Mouse (Mus musculus) neural tube, embryonic 12.5 days (tissue): ENCODE data around the gene Ufsp1. TPM values are rescaled to one million over a fixed set of nuclear protein-coding genes. Genes with fewer than 3 reads are reported as not detected.
"Not testable (repeated sequence)": the region's sequence is repeated elsewhere in the genome, so short reads cannot be mapped to it uniquely, and the experiment has no call there.

ENCODE experiments used
- ATAC-seq: fragments of 200-750 bp; cut with Nextera tagmentation; 2 replicates; pipeline ENCODE4 v1.8.0; 2017; ENCODE audit warnings: low read depth, mild to moderate bottlenecking, moderate TSS enrichment, moderate library complexity; ENCODE audit not compliant: low FRiP score
- H3K27ac ChIP-seq: fragments of 300-500 bp; sonication (generic); 2 replicates; pipeline ENCODE4 v1.5.1; 2016
- H3K27me3 ChIP-seq: fragments of 300-500 bp; sonication (generic); replicated peaks from 2 replicates; pipeline ENCODE4 v1.6.1; 2016; ENCODE audit warnings: mild to moderate bottlenecking
- H3K36me3 ChIP-seq: fragments of 300-500 bp; sonication (generic); 2 replicates; pipeline ENCODE4 v1.6.1; 2016; ENCODE audit warnings: mild to moderate bottlenecking
- H3K4me1 ChIP-seq: fragments of 300-500 bp; sonication (generic); 2 replicates; pipeline ENCODE4 v1.6.1; 2016
- H3K4me2 ChIP-seq: fragments of 300-500 bp; sonication (generic); replicated peaks from 2 replicates; pipeline ENCODE4 v1.6.1; 2016; ENCODE audit warnings: mild to moderate bottlenecking
- H3K4me3 ChIP-seq: fragments of 300-500 bp; sonication (generic); 2 replicates; pipeline ENCODE4 v1.5.1; 2016
- H3K9ac ChIP-seq: fragments of 300-500 bp; sonication (generic); 2 replicates; pipeline ENCODE4 v1.6.1; 2016; ENCODE audit warnings: mild to moderate bottlenecking
- H3K9me3 ChIP-seq: fragments of 300-500 bp; sonication (generic); 2 replicates; pipeline ENCODE4 v1.6.1; 2016; ENCODE audit warnings: mild to moderate bottlenecking
- WGBS: fragments of 180-500 bp; shearing (Covaris S2); methylation state at CpG from one replicate; pipeline ENCODE4 v1.1.7; 2016; 5-methylcytosine and 5-hydroxymethylcytosine counted together
- polyA plus RNA-seq: library from polyadenylated mRNA; unstranded; fragments of >200 nt; fragmentation: Nextera tagmentation; extraction: Ambion mirVana; gene quantifications from 2 replicates; pipeline ENCODE4 v1.2.1, GENCODE M21; 2016

Gene Ufsp1
- 11.4 and 11.6 TPM in 2 replicates for polyA plus RNA-seq

GRCm38 (mm10) chr5:137293839-137294743, at the start of gene Ufsp1:
TSS of gene Ufsp1 (plus strand) at chr5:137294629.
- under 1% methylated on average over 52 of the region's 52 CpGs for WGBS
- no peaks in the 10 kb centered on the region for H3K9me3 ChIP-seq
- H3K27me3 ChIP-seq: peaks cover 30% of the 10 kb centered on the region
- peak within 1 kb of the TSS; percentile 79 for H3K9ac ChIP-seq
- peak within 1 kb of the TSS; percentile 51 for H3K4me3 ChIP-seq
- peak; percentile 93 for ATAC-seq
- peaks cover 42% of the 10 kb centered on the region for H3K36me3 ChIP-seq
- peaks cover 26% of the 10 kb centered on the region for H3K4me1 ChIP-seq
- H3K4me2 ChIP-seq: peak within 1 kb of the TSS; percentile 96
- peak within 1 kb of the TSS; percentile 82 for H3K27ac ChIP-seq

GRCm38 (mm10) chr5:137263897-137264720, 30.3 kb upstream of the Ufsp1 start:
- no peaks in the 10 kb centered on the region for H3K36me3 ChIP-seq
- no peaks in the 10 kb centered on the region for H3K27me3 ChIP-seq
- H3K4me1 ChIP-seq: peaks cover 5% of the 10 kb centered on the region; the same call in 1 of the 2 replicates
- H3K4me3 ChIP-seq: no peak overlapping the region
- H3K4me2 ChIP-seq: no peak overlapping the region
- no peak overlapping the region for H3K9ac ChIP-seq
- 77% methylated on average over 14 of the region's 14 CpGs for WGBS
- ATAC-seq: no peak
- no peak overlapping the region for H3K27ac ChIP-seq
- no peaks in the 10 kb centered on the region for H3K9me3 ChIP-seq

- peaks cover 5% of the 10 kb centered on the region; the same call in 1 of the 2 replicates for H3K4me1 ChIP-seq
- 93% methylated on average over 11 of the region's 11 CpGs for WGBS
- no peaks in the 10 kb centered on the region for H3K36me3 ChIP-seq
- no peak overlapping the region for H3K4me3 ChIP-seq
- no peak overlapping the region for H3K27ac ChIP-seq
- H3K27me3 ChIP-seq: no peaks in the 10 kb centered on the region
- no peak overlapping the region for H3K9ac ChIP-seq
- H3K9me3 ChIP-seq: no peaks in the 10 kb centered on the region
- no peak overlapping the region for H3K4me2 ChIP-seq
- ATAC-seq: no peak
Measured at GRCm38 (mm10) chr5:137264787-137265186, 29.6 kb upstream of the Ufsp1 start.

GRCm38 (mm10) chr5:137268131-137268910, 26.1 kb upstream of the Ufsp1 start:
- 45% methylated on average over 17 of the region's 18 CpGs for WGBS
- no peak overlapping the region for H3K9ac ChIP-seq
- no peak overlapping the region for H3K27ac ChIP-seq
- ATAC-seq: no peak
- H3K4me2 ChIP-seq: peak overlapping the region; percentile 14; the same call in 1 of the 2 replicates
- H3K27me3 ChIP-seq: no peaks in the 10 kb centered on the region
- H3K4me1 ChIP-seq: peaks cover 5% of the 10 kb centered on the region; the same call in 1 of the 2 replicates
- no peak overlapping the region for H3K4me3 ChIP-seq
- H3K36me3 ChIP-seq: no peaks in the 10 kb centered on the region
- 0 out of 2 replicates have a peak, but pooled peaks cover 4% of the 10 kb centered on the region for H3K9me3 ChIP-seq

- Histone ChIP-seq H3K9me3 (0 out of 2 replicates have a peak, but pooled peaks cover 4% of the 10 kb centered on the region), H3K4me2 (peak overlapping the region; percentile 36), H3K4me1 (peaks cover 3% of the 10 kb centered on the region; the same call in 1 of the 2 replicates), H3K9ac (no peak overlapping the region), H3K36me3 (no peaks in the 10 kb centered on the region), H3K27ac (no peak overlapping the region), H3K27me3 (no peaks in the 10 kb centered on the region), H3K4me3 (no peak overlapping the region)
- 28% methylated on average over 18 of the region's 18 CpGs for WGBS
- ATAC-seq: 0 out of 2 replicates have a peak, but pooled peaks have one; percentile 41
Measured at GRCm38 (mm10) chr5:137277360-137278342, 16.8 kb upstream of the Ufsp1 start.

GRCm38 (mm10) chr5:137284411-137284810, 10.0 kb upstream of the Ufsp1 start:
- H3K4me1 ChIP-seq: peaks cover 24% of the 10 kb centered on the region
- 88% methylated on average over 5 of the region's 6 CpGs for WGBS
- not testable (repeated sequence) for H3K4me3 ChIP-seq, H3K27ac ChIP-seq, H3K36me3 ChIP-seq, H3K9me3 ChIP-seq, H3K4me2 ChIP-seq, ATAC-seq, H3K9ac ChIP-seq
- H3K27me3 ChIP-seq: peaks cover 25% of the 10 kb centered on the region

- H3K9me3 ChIP-seq: no peaks in the 10 kb centered on the region
- no peak for ATAC-seq
- H3K36me3 ChIP-seq: no peaks in the 10 kb centered on the region
- H3K4me1 ChIP-seq: peaks cover 24% of the 10 kb centered on the region
- H3K4me3 ChIP-seq: no peak overlapping the region
- H3K27ac ChIP-seq: no peak overlapping the region
- H3K9ac ChIP-seq: no peak overlapping the region
- 67% methylated on average over 5 of the region's 5 CpGs for WGBS
- H3K4me2 ChIP-seq: no peak overlapping the region
- H3K27me3 ChIP-seq: peaks cover 32% of the 10 kb centered on the region
Measured at GRCm38 (mm10) chr5:137285045-137285444, 9.4 kb upstream of the Ufsp1 start.

GRCm38 (mm10) chr5:137285986-137286385, 8.4 kb upstream of the Ufsp1 start:
- ATAC-seq: no peak
- Histone ChIP-seq H3K27me3 (peaks cover 41% of the 10 kb centered on the region), H3K36me3 (no peaks in the 10 kb centered on the region), H3K9ac (no peak overlapping the region), H3K9me3 (no peaks in the 10 kb centered on the region), H3K4me1 (peaks cover 24% of the 10 kb centered on the region), H3K4me3 (no peak overlapping the region), H3K4me2 (no peak overlapping the region; the same call in 1 of the 2 replicates), H3K27ac (no peak overlapping the region)
- 61% methylated on average over 7 of the region's 7 CpGs for WGBS

- H3K27me3 ChIP-seq: peaks cover 45% of the 10 kb centered on the region
- H3K9me3 ChIP-seq: no peaks in the 10 kb centered on the region
- peaks cover 24% of the 10 kb centered on the region for H3K4me1 ChIP-seq
- peak; percentile 67 for ATAC-seq
- H3K4me2 ChIP-seq: peak overlapping the region; percentile 95
- under 1% methylated on average over 16 of the region's 16 CpGs for WGBS
- no peaks in the 10 kb centered on the region for H3K36me3 ChIP-seq
- H3K9ac ChIP-seq: peak overlapping the region; percentile 57
- no peak overlapping the region for H3K27ac ChIP-seq
- H3K4me3 ChIP-seq: peak overlapping the region; percentile 44
Measured at GRCm38 (mm10) chr5:137286655-137287031, 7.8 kb upstream of the Ufsp1 start.

- WGBS: under 1% methylated on average over 40 of the region's 40 CpGs
- Histone ChIP-seq H3K9ac (peak within 1 kb of the TSS; percentile 67), H3K4me1 (peaks cover 24% of the 10 kb centered on the region), H3K27me3 (peaks cover 52% of the 10 kb centered on the region), H3K9me3 (no peaks in the 10 kb centered on the region), H3K4me3 (peak within 1 kb of the TSS; percentile 44), H3K36me3 (no peaks in the 10 kb centered on the region), H3K4me2 (peak within 1 kb of the TSS; percentile 95), H3K27ac (no peak within 1 kb of the TSS)
- peak; percentile 62 for ATAC-seq
Measured at GRCm38 (mm10) chr5:137287032-137287952, 7.1 kb upstream of the Ufsp1 start, which contains the start of gene Ache. TSS of gene Ache (plus strand) at chr5:137287519.
